In the genomic region with DNA sequence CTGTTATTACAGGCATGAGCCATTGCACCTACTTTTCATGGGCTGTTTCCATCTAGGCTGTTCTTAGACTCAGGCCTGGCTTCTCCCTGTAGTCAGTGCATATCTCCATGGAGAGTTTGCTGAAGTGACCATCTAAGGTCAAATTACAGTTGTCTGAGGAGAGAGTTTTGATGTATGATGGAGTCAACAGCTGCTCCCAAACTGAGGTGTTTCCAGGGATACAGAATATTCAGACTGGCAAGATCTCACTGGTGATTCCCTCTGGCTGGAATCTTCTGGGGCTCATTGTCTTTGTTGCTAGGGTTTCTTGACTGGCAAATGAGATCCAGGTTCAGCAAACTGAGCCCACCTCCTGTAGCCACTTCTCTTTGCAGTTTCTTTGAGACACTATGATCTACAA, we compare ENCODE assay signal across 23 mouse cellular contexts. TPM values are rescaled to one million over a fixed set of nuclear protein-coding genes. Genes with fewer than 3 reads are reported as not detected.
DNase-seq lines count a peak whose midpoint lies in the region; ATAC-seq and TF ChIP-seq lines count a peak whose summit lies in the region.
"Had no signal": no experiment of that assay in that cellular context is flagged by ENCODE, and none has a peak within 500 bp of the region (broad histone marks: within the 10 kb centered on the region; RNA-seq: fewer than 3 reads in every experiment).

No protein-coding gene starts in this region.

- H3K4me3 ChIP-seq in liver, postnatal 0 days (ENCODE audit: low read depth, low read length) = no peak overlapping the region
- no peak overlapping the region for H3K4me3 ChIP-seq in liver, embryonic 11.5 days (ENCODE audit: low read depth, low read length)
- H3K4me3 ChIP-seq in C2C12 (ENCODE audit: insufficient read depth, poor library complexity, severe bottlenecking) (no peak overlapping the region), myocyte (no peak overlapping the region)
- H3K4me3 ChIP-seq: embryonic facial prominence, embryonic 10.5 days; embryonic facial prominence, embryonic 12.5 days; forebrain, embryonic 13.5 days; forebrain, embryonic 15.5 days had no signal

- no peak for ATAC-seq in liver, postnatal 0 days
- no peak for ATAC-seq in liver, embryonic 11.5 days (replicated peaks; ENCODE audit: low FRiP score)
- ATAC-seq: activated CD4-positive, CD25-positive, alpha-beta regulatory T cell, adult 4 months; CD4-positive, CD25-positive, alpha-beta regulatory T cell, adult 4 months; forebrain, embryonic 13.5 days; forebrain, embryonic 15.5 days; forebrain, postnatal 0 days; Patski had no signal

- no peak for DNase-seq in liver, postnatal 0 days
- no peak for DNase-seq in liver, embryonic 11.5 days (ENCODE audit: low spot score)
- no peak for DNase-seq in cerebellum, postnatal 14 days
- DNase-seq: adrenal gland, adult 8-10 months; adrenal gland, postnatal 14 days; adrenal gland, postnatal 36 days; cerebellum, adult 11-12 months; cerebellum, adult 2 months; cerebellum, adult 9-11 months; cerebellum, postnatal 25 days; forebrain, postnatal 0 days had no signal

- H3K9me3 ChIP-seq in liver, postnatal 0 days (ENCODE audit: low read length) = no peaks in the 10 kb centered on the region
- H3K9me3 ChIP-seq in liver, embryonic 11.5 days (ENCODE audit: control insufficient read depth, low read length) = no peaks in the 10 kb centered on the region
- H3K9me3 ChIP-seq: embryonic facial prominence, embryonic 10.5 days; embryonic facial prominence, embryonic 12.5 days; forebrain, embryonic 13.5 days; forebrain, embryonic 15.5 days; G1E had no signal

- H3K4me1 ChIP-seq in liver, postnatal 0 days (ENCODE audit: insufficient read depth) = peaks cover 26% of the 10 kb centered on the region
- H3K4me1 ChIP-seq in liver, embryonic 11.5 days (replicated peaks; ENCODE audit: control insufficient read depth, insufficient read depth, low read length) = no peaks in the 10 kb centered on the region
- H3K4me1 ChIP-seq: embryonic facial prominence, embryonic 10.5 days; embryonic facial prominence, embryonic 12.5 days; forebrain, embryonic 13.5 days; forebrain, embryonic 15.5 days had no signal

- H3K36me3 ChIP-seq in liver, postnatal 0 days (replicated peaks; ENCODE audit: insufficient read depth, low read length) = no peaks in the 10 kb centered on the region
- H3K36me3 ChIP-seq in liver, embryonic 11.5 days (ENCODE audit: control insufficient read depth, insufficient read depth, low read length) = no peaks in the 10 kb centered on the region
- H3K36me3 ChIP-seq in C2C12 (ENCODE audit: control insufficient read depth, insufficient read depth) (no peaks in the 10 kb centered on the region), myocyte (ENCODE audit: control insufficient read depth, insufficient read depth) (no peaks in the 10 kb centered on the region)
- H3K36me3 ChIP-seq: embryonic facial prominence, embryonic 10.5 days; embryonic facial prominence, embryonic 12.5 days; forebrain, embryonic 15.5 days; G1E had no signal

- no peaks in the 10 kb centered on the region for H3K79me3 ChIP-seq in C2C12 (ENCODE audit: low read depth)

- no peak overlapping the region for H3ac ChIP-seq in C2C12 (ENCODE audit: control insufficient read depth, insufficient read length, low read depth)
- no peak overlapping the region for H3ac ChIP-seq in myocyte (ENCODE audit: control insufficient read depth, insufficient read length)

- TF ChIP-seq POLR2A in myocyte (IDR thresholded peaks at IDR 0.05; ENCODE audit: insufficient read length, low read depth) = no peak

- no peak overlapping the region for H3K9ac ChIP-seq in liver, postnatal 0 days (replicated peaks)
- H3K9ac ChIP-seq in liver, embryonic 11.5 days (ENCODE audit: low read depth, low read length) = no peak overlapping the region
- H3K9ac ChIP-seq: embryonic facial prominence, embryonic 12.5 days; forebrain, embryonic 13.5 days; forebrain, embryonic 15.5 days; forebrain, postnatal 0 days had no signal

- H3K27me3 ChIP-seq in liver, postnatal 0 days (ENCODE audit: insufficient read depth, low read length) = no peaks in the 10 kb centered on the region
- no peaks in the 10 kb centered on the region for H3K27me3 ChIP-seq in liver, embryonic 11.5 days (replicated peaks; ENCODE audit: control insufficient read depth, insufficient read depth, low read length)
- H3K27me3 ChIP-seq in C2C12 (ENCODE audit: control insufficient read depth, insufficient read depth, insufficient read length) (no peaks in the 10 kb centered on the region), myocyte (ENCODE audit: control insufficient read depth, insufficient read depth, insufficient read length) (no peaks in the 10 kb centered on the region)
- H3K27me3 ChIP-seq: CH12.LX; embryonic facial prominence, embryonic 12.5 days; forebrain, embryonic 13.5 days; forebrain, embryonic 15.5 days; Patski had no signal

- TF ChIP-seq CTCF in liver, postnatal 0 days (IDR thresholded peaks at IDR 0.05; ENCODE audit: low read depth) = no peak
- no peak for TF ChIP-seq CTCF in C2C12 (IDR thresholded peaks at IDR 0.05; ENCODE audit: control insufficient read depth, insufficient read depth, insufficient read length)

- TF ChIP-seq EP300 in liver, postnatal 0 days (IDR thresholded peaks at IDR 0.05; ENCODE audit: low read depth) = no peak

- no peak overlapping the region for H3K4me2 ChIP-seq in liver, postnatal 0 days (ENCODE audit: low read depth, low read length)
- H3K4me2 ChIP-seq in liver, embryonic 11.5 days = no peak overlapping the region
- no peak overlapping the region for H3K4me2 ChIP-seq in myocyte (ENCODE audit: low read depth)
- H3K4me2 ChIP-seq: embryonic facial prominence, embryonic 12.5 days; forebrain, embryonic 13.5 days; forebrain, embryonic 15.5 days had no signal

- peak overlapping the region; percentile 86 for H3K27ac ChIP-seq in liver, postnatal 0 days (ENCODE audit: low read depth)
- no peak overlapping the region for H3K27ac ChIP-seq in liver, embryonic 11.5 days (ENCODE audit: low read depth, low read length)
- H3K27ac ChIP-seq: embryonic facial prominence, embryonic 10.5 days; embryonic facial prominence, embryonic 12.5 days; forebrain, embryonic 13.5 days; forebrain, embryonic 15.5 days had no signal

- H3K79me2 ChIP-seq in C2C12 (ENCODE audit: control insufficient read depth, insufficient read depth) (no peaks in the 10 kb centered on the region), myocyte (ENCODE audit: control insufficient read depth, insufficient read depth) (no peaks in the 10 kb centered on the region)

TF ChIP-seq in C2C12, 6 proteins besides CTCF, POLR2A, EP300 and RAD21:
- TF ChIP-seq MYOD1 (IDR thresholded peaks at IDR 0.05; ENCODE audit: control insufficient read depth, insufficient read length, low read depth) (peak; percentile 56), CEBPB (IDR thresholded peaks at IDR 0.05; ENCODE audit: low read depth) (no peak)

TF ChIP-seq in myocyte, 11 proteins besides CTCF, POLR2A, EP300 and RAD21:
- TF ChIP-seq MYOD1 (IDR thresholded peaks at IDR 0.05; ENCODE audit: control insufficient read depth in 1 of 3, insufficient read length in 2 of 3, low read depth in 2 of 3) = peak; percentile 62 to 72 (median 65)
- no peak for TF ChIP-seq USF1 (IDR thresholded peaks at IDR 0.05; ENCODE audit: low read depth)

RNA-seq across cellular contexts. Expression of a gene that starts 17.7 kb away (rescaled TPM):
- 269 and 386 TPM in 2 replicates for polyA plus RNA-seq in liver, postnatal 0 days (2015; fragmentation: Nextera tagmentation; extraction: Ambion mirVana)
- 33.2 and 33.3 TPM in 2 replicates for polyA plus RNA-seq in liver, embryonic 11.5 days (2014; fragmentation: Nextera tagmentation; extraction: Ambion mirVana)
- polyA plus RNA-seq in C2C12 (2012; fragmentation: generic; extraction: Trizol) = 66.1 TPM
- 206 TPM for polyA plus RNA-seq in myocyte (2012; fragmentation: generic; extraction: Trizol)
- polyA plus RNA-seq: G1E, Patski had no signal

RNA-seq across cellular contexts. Expression of a gene that starts 26.8 kb away (rescaled TPM):
- polyA plus RNA-seq in liver, postnatal 0 days (2015; fragmentation: Nextera tagmentation; extraction: Ambion mirVana) = 252 and 257 TPM in 2 replicates
- polyA plus RNA-seq in liver, embryonic 11.5 days (2014; fragmentation: Nextera tagmentation; extraction: Ambion mirVana) = 1.1 and 1.8 TPM in 2 replicates
- polyA plus RNA-seq in C2C12 (2012; fragmentation: generic; extraction: Trizol) = 0.12 TPM
- 2.7 TPM for polyA plus RNA-seq in myocyte (2012; fragmentation: generic; extraction: Trizol)
- polyA plus RNA-seq: forebrain, embryonic 11.5 days; G1E had no signal

Comparison
In these comparisons a context has a peak if more than half of its experiments do, and no peak if none do; other contexts are left out.
1. RNA of a gene that starts 26.8 kb away (polyA plus RNA-seq): 252 to 257 TPM in liver, postnatal 0 days; 2.7 TPM in myocyte (single experiment), 1.1 to 1.8 TPM in liver, embryonic 11.5 days and 0.12 TPM in C2C12 (single experiment); every median in the first group is over 10 times any median in the second.